9 mouse cellular contexts compared by ENCODE assay signal in genomic region chr14:76657375-76657774, GRCm38 (mm10).
DNase-seq lines count a peak whose midpoint lies in the region; ATAC-seq lines count a peak whose summit lies in the region.
"Had no signal": no experiment of that assay in that cellular context is flagged by ENCODE, and none has a peak within 500 bp of the region (broad histone marks: within the 10 kb centered on the region; RNA-seq: fewer than 3 reads in every experiment).

No protein-coding gene starts in this region.

- peak; percentile 49 for ATAC-seq in forebrain, embryonic 14.5 days
- ATAC-seq in midbrain, embryonic 13.5 days, result peak; percentile 84

- 43% methylated on average over 7 of the region's 7 CpGs for WGBS in forebrain, embryonic 14.5 days
- WGBS in midbrain, embryonic 13.5 days, result 30% methylated on average over 7 of the region's 7 CpGs

- no peaks in the 10 kb centered on the region for H3K36me3 ChIP-seq in forebrain, embryonic 14.5 days (ENCODE audit: control insufficient read depth, insufficient read depth, low read length)
- H3K36me3 ChIP-seq in midbrain, embryonic 13.5 days, result no peaks in the 10 kb centered on the region

- H3K27ac ChIP-seq in forebrain, embryonic 14.5 days (ENCODE audit: low read depth, low read length), result no peak overlapping the region
- peak overlapping the region; percentile 66 for H3K27ac ChIP-seq in midbrain, embryonic 13.5 days

- no peak overlapping the region for H3K4me3 ChIP-seq in forebrain, embryonic 14.5 days (ENCODE audit: low read depth, low read length)
- no peak overlapping the region for H3K4me3 ChIP-seq in midbrain, embryonic 13.5 days (replicated peaks)

- peak; percentile 91 for DNase-seq in heart, adult 11 months
- DNase-seq in heart, adult 8-10 months (ENCODE audit: low spot score), result no peak
- peak; percentile 63 for DNase-seq in brain, adult 2 months (ENCODE audit: low read depth, low spot score)
- peak; percentile 62 for DNase-seq in forebrain, embryonic 14.5 days (ENCODE audit: low spot score)
- no peak for DNase-seq in ovary, postnatal 10 days (ENCODE audit: low spot score)
- DNase-seq in layer of hippocampus, adult 8-10 months (ENCODE audit: low spot score in 2 of 2), result no peak
- DNase-seq in right cerebral cortex, adult 2 months (ENCODE audit: low spot score in 2 of 2), result no peak

- H3K9ac ChIP-seq in forebrain, embryonic 14.5 days (ENCODE audit: low read length), result no peak overlapping the region
- H3K9ac ChIP-seq in midbrain, embryonic 13.5 days (replicated peaks), result no peak overlapping the region

- H3K27me3 ChIP-seq in forebrain, embryonic 14.5 days (replicated peaks; ENCODE audit: control insufficient read depth, insufficient read depth, low read length), result no peaks in the 10 kb centered on the region
- H3K27me3 ChIP-seq in midbrain, embryonic 13.5 days, result peaks cover 8% of the 10 kb centered on the region; the same call in 1 of the 2 replicates
- H3K27me3 ChIP-seq: CH12.LX had no signal

- H3K9me3 ChIP-seq in forebrain, embryonic 14.5 days (replicated peaks; ENCODE audit: control insufficient read depth, low read length), result no peaks in the 10 kb centered on the region
- no peaks in the 10 kb centered on the region for H3K9me3 ChIP-seq in midbrain, embryonic 13.5 days

- H3K4me2 ChIP-seq in forebrain, embryonic 14.5 days (ENCODE audit: low read length), result no peak overlapping the region
- H3K4me2 ChIP-seq in midbrain, embryonic 13.5 days (replicated peaks), result no peak overlapping the region

- H3K4me1 ChIP-seq in forebrain, embryonic 14.5 days (ENCODE audit: control insufficient read depth, insufficient read depth, low read length), result peaks cover 10% of the 10 kb centered on the region
- H3K4me1 ChIP-seq in midbrain, embryonic 13.5 days (replicated peaks), result peaks cover 32% of the 10 kb centered on the region

Comparison
In these comparisons a context has a peak if more than half of its experiments do, and no peak if none do; other contexts are left out.
1. DNase-seq: peak in heart, adult 11 months (single experiment), brain, adult 2 months (single experiment) and forebrain, embryonic 14.5 days (single experiment); none in heart, adult 8-10 months (single experiment), ovary, postnatal 10 days (single experiment), layer of hippocampus, adult 8-10 months (0 of 2) and right cerebral cortex, adult 2 months (0 of 2).